Mouse (Mus musculus) splenic B cell, adult 2 months (primary cell): ENCODE data around the gene Pnmal1.
A peak's percentile ranks its signal among the peaks of the same experiment; 100 is the strongest.

Experiments
- DNase-seq: peaks from one replicate; pipeline ENCODE4 v3.0.0-alpha.2; 2011; ENCODE audit warnings: low read depth, low spot score
- H3K27me3 ChIP-seq: 2 replicates; pipeline ENCODE4 v1.6.1; 2012; ENCODE audit warnings: mild to moderate bottlenecking, low read length, moderate library complexity, mixed read lengths; ENCODE audit not compliant: control insufficient read depth, poor library complexity, insufficient read depth, severe bottlenecking
- H3K36me3 ChIP-seq: 2 replicates; pipeline ENCODE4 v1.6.1; 2012; ENCODE audit warnings: mild to moderate bottlenecking, low read length, moderate library complexity, mixed read lengths; ENCODE audit not compliant: control insufficient read depth, poor library complexity, insufficient read depth, severe bottlenecking

Gene Pnmal1

DNA sequence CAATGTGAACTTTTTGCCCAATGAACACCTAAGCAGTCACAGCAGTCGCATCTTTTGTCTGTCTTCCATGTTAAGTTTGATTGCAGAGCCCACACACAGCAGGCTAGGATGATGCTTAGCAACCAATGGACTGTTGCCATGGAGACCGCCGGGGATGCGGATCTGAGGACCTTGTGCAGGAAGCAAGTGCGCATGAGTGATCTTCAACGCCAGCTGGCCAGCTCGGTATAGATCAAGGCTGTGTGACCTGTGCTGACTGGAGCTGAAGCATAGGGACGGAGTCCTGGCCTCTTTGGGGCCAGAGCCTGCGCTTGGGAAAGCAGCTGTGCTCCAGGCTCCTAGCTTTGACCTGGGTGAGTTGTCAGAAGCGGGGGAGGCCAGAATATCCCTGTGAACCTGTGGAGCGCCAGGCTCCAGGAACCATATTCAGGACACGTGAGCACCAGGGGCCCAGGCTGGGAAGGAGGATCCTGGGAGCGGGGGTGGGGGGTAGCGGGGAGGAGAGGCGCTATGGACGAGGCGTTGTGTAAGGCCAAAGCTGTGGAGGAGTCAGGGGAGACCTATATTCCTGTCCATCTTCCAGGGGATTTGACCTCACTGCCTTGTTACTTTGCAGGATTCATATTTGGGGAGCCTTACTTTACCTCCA lies at the start of gene Pnmal1:
TSS of gene Pnmal1 (plus strand) at position 141 of the 649 bp plus-strand sequence.
- no peak for DNase-seq
- Histone ChIP-seq H3K27me3 (no peaks in the 10 kb centered on the region), H3K36me3 (no peaks in the 10 kb centered on the region)

DNA sequence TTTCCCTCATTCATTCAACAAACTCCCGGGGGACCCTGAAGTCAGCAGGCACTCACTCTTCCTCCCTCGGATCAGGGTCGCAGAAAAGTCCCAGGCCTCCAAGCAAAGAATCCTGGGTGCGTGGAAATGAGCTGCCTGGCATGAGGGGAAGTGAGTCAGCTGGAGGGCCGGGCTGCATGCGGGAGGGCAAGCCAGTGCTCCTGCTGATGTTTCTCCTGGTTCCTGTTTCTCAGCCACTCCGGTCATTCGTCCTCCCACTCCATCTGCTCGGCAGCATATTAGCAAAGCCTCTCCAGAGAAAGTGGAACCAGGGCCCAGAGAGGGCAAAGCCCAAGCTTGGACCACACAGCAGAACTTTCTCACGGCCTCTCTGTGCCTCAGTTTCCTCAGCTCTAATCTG lies 49.6 kb upstream of the Pnmal1 start:
- DNase-seq = no peak
- no peaks in the 10 kb centered on the region for H3K27me3 ChIP-seq
- H3K36me3 ChIP-seq = no peaks in the 10 kb centered on the region

DNA sequence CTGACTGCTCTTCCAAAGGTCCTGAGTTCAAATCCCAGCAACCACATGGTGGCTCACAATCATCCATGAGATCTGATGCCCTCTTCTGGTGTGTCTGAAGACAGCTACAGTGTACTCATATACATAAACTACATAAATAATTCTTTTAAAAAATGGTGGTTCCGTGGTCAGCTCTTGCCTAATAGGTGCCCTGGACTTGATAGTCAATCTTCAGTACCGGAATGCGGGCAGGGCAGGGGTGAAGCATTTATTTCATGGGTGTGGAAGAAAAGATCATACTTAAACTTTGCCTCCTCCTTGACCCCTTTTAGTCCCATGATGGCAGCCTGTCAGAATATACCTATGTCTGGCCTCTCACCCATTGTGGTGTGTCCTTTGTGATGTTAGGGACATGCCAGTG lies 47.6 kb upstream of the Pnmal1 start:
- Histone ChIP-seq H3K27me3 (no peaks in the 10 kb centered on the region), H3K36me3 (peaks cover 10% of the 10 kb centered on the region)
- no peak for DNase-seq

DNA sequence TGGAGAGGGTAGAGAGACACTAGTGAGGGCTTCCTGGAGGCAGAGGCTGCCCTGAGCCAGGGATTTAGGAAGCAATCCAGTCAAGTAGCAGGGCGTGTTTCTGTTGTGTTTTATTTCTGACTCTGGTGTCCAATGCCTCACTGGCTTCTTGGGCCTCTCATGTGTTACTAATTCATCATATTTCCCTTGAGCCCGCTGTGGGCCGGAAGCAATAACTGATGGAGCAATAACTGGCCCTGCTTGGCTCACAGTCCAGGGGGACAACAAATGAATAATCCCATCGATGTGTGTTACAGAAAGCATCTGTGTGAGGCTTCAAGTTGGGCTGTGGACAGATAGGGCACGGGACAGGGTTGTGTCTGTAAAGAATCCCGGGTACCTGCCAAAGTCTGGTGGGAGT lies 47.1 kb upstream of the Pnmal1 start:
- Histone ChIP-seq H3K36me3 (peaks cover 12% of the 10 kb centered on the region), H3K27me3 (no peaks in the 10 kb centered on the region)
- no peak for DNase-seq

DNA sequence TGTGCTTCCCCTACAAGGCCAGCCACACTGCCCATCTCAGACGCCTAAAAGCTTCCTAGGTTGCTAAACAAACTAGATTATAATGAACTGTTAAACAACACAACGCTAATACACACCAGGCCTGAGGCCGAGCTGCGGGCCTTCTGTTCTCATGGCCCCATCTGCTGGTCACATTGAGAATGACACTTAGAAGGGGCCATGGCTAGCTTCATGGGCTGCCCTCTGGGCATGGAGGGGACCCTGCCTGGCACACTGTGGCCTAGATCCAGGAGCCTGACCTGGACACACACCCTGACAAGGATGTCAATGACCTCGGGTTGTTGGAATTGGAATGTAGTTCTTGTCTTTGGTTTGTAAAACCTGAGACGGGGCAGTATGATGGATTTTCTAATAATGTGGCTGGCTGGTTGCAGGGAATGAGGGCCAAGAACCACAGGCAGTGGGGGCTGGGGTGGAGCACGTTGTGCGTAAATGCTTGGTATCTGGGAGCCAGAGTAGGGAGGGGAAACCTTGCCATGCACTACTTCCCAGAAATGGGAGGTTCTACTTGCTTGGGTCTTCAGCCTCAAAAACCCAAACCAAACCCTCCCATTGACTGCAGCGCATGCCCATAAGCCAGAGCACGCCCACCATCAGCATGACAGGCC lies 45.5 kb upstream of the Pnmal1 start:
- DNase-seq = peak; percentile 85
- H3K27me3 ChIP-seq = no peaks in the 10 kb centered on the region
- H3K36me3 ChIP-seq = peaks cover 12% of the 10 kb centered on the region

DNA sequence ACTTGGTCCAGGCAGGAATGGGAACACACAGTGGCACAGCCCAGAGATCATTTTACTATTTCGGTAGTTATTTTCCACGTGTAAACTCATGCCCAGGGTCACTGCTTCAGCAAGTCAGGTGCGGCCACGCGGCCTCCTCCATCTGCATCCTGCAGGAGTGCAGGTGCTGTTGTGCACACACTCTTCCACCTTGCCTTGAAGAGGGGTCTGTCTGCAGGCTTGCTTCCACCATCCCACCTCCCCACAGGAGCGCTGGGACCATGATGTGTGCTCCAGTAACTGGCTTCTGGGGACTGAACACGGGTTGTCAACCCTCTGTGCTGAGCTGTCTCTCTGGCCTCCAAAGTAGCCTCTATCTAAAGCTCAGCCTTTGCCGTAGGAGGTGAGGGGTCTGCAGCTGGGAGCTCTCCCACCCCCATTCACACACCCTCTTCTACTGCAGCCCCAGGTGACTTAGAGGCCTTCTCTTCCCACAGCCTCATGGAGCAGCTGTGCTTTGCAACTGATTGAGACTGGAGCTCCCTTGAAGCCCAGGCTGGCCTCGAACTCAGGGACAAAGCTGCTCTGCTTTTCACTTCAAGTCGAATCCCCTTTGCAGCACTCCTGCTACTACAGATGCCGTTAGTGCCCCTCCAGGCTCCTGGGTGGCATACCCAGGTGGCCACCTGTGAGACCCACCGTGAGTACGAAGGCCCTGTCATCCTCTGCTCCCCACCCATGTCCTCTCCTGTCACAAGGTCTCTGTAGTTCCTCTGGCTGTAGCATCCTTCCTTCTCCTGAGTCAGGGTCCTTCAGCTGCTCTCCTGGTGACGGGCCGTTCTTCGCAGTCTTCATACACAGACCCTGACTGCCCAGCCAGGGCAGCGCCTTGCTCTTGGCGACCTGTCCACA lies 44.8 kb upstream of the Pnmal1 start:
- DNase-seq = no peak
- Histone ChIP-seq H3K27me3 (no peaks in the 10 kb centered on the region), H3K36me3 (peaks cover 12% of the 10 kb centered on the region)

DNA sequence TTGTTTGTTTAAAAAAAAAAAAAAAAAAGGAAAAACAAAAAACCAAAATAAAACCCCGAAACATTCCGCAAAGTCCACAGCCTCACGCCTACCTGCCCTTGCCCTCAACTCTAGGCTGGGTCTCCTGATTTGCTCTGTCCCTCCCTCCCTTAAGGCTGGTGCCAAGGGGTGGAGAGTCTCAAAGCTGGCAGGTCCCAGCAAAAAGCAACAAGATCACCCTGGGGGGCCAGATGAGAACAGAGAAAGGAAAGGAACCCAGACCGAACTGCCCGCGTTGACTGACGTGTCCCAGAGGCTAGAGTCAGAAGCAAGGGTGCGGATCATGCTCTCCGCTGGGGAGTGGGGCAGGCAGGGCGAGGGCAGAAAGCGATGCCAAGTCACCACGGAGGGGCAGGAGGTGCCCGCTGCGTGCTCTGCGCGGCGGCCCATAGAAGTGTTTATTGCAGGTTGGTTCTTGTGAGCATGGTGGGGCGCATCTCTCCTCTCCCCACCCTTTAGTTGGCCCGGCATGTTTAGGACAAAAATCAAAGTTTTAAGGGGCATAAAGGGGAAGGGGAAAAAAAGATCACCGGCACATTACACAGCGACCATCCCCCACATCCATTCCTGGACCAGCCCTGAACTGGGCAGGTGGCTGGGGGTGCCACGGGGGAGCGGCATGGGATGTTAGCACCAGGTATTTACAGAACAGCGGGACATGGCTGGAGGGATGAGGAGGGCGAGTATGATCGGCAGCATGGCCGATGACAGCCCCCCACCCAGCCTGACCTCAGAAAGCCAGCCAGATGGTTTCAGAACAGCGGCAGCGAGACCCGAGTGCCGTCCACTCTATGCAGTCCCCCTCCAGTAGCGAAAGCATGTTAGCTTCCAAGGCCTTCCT lies 43.8 kb upstream of the Pnmal1 start:
- DNase-seq = no peak
- H3K36me3 ChIP-seq = peaks cover 12% of the 10 kb centered on the region
- no peaks in the 10 kb centered on the region for H3K27me3 ChIP-seq

DNA sequence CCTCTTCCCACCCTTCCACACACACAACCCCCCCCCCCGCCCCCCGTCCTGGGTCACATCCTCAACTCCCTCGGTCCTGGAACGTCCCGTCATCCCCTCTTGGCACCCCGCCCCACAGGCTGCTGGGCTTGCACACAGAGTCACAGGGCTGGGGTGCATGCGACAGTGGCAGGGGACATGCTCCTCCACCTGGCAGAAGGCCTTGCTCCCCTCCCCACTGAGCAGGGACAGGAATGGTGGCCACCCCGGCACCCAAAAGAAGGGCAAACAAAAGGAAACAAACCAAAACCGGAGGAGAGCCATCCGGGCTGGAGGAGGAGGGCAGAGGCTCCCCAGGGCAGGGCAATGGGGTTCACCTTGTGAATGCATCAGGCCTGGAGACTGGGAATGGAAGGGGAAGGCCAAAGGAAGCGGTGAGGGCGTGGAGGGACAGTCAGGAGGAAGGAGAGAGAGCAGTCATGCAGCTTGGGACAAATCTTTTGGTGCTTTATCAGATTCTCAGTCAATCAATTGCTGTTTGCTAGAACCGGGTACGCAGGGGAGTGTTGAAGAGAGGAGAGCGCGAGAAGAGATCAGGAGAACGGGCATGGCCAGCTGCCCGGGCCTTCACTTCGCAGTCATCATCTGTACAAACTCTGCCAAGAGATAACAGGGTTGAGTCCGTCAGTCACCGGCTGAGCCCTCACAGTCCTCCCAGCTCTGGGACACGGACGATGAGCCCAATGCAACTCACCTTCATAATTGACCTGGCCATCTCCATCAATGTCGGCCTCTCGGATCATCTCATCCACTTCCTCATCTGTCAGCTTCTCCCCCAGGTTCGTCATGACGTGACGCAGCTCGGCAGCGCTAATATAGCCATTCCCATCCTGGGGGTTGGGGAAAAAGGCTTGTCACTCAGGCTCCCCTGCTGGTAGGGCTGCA lies 42.9 kb upstream of the Pnmal1 start:
- Histone ChIP-seq H3K27me3 (no peaks in the 10 kb centered on the region), H3K36me3 (peaks cover 12% of the 10 kb centered on the region)
- no peak for DNase-seq

DNA sequence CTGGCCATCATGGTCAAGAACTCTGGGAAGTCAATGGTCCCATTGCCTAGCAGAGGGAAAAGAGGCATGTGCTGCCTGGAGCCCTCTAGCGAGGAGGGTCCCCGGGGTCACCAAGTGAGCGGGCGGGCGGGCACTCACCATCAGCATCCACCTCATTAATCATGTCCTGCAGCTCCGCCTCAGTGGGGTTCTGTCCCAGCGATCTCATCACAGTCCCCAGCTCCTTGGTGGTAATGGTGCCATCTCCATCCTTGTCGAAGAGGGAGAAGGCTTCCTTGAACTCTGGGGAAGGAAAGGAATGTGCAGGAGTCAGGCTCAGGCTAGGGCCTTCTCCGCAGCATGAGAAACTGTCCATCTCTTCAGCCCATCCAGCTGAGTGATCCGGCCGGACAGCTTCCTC lies 42.0 kb upstream of the Pnmal1 start:
- no peak for DNase-seq
- Histone ChIP-seq H3K27me3 (no peaks in the 10 kb centered on the region), H3K36me3 (peaks cover 12% of the 10 kb centered on the region)

DNA sequence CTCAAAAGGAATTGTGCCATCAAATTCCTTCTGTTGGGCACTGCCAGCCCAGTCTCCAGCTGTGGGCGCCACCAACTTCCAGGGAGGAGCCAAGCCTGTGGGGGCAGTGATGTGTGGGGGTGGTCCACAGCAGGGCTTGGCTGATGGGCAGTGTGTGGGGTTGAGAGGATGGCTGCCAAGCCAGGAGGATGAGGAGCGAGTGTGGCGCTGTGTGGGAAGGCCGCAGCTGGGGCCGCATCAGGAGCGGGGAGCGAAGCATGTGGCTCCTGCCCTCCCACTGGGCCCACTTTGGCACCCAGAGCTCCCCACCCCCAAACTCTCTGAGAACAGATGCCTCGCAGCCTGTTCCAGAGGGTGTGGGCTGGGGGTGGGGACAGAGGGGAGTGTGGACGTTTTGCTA lies 41.5 kb upstream of the Pnmal1 start:
- H3K27me3 ChIP-seq = no peaks in the 10 kb centered on the region
- no peak for DNase-seq
- peaks cover 12% of the 10 kb centered on the region for H3K36me3 ChIP-seq

DNA sequence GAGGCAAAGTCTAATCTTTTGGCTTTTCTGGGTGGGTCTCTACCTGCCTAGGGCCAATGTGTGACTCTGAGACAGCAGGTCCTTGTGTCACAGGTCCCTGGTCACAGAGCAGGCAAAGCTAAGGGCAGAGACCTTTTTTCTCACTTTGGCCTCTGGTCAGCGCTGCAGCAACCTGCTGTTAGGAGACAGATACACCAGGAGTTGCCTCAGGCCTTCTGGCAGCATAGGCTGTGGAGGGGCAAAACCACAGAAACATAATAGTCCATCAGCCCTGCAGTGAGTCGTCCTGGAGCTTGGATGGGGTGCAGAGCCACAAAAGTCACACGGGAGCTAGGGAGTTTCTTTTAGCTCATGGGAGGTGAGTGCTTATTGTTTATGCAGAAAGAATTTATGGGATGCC lies 40.8 kb upstream of the Pnmal1 start:
- no peak for DNase-seq
- no peaks in the 10 kb centered on the region for H3K27me3 ChIP-seq
- peaks cover 12% of the 10 kb centered on the region for H3K36me3 ChIP-seq

DNA sequence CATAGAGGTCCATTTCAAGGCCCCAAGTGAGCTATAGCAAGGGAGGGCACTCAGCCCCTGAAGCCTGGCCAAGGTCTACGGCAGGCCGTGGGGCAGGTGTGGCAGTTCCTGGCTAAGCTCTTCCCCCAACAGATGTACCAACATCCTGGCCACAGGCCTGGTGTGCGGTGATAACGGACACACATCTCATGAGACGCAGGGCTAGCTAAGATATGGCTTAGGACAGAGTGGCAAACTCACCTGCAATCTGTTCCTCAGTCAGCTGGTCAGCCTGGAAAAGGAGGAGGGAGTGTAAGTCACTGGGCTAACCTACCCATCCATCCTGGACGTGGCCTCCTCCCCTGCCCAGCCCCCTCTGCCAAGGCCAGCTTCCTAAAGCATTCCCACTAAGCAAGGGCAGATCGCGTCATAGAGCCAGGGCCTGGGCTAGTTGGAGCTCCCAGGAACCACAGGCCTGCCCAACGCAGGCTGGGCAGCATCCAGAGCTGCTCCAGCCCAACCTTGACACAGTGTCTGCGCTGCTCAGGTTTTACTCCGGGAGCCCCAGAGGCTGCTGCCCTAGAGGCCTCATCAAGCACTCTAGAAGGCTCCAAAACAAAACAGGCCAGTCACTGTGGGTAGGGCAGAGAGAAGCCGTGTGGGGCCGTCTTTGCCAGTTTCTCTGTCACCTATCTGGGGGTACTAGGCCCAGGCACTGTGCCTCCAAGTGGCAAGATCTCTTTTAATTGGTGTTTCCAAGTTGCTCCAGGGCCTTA lies 39.9 kb upstream of the Pnmal1 start:
- DNase-seq = no peak
- Histone ChIP-seq H3K36me3 (peaks cover 12% of the 10 kb centered on the region), H3K27me3 (no peaks in the 10 kb centered on the region)

DNA sequence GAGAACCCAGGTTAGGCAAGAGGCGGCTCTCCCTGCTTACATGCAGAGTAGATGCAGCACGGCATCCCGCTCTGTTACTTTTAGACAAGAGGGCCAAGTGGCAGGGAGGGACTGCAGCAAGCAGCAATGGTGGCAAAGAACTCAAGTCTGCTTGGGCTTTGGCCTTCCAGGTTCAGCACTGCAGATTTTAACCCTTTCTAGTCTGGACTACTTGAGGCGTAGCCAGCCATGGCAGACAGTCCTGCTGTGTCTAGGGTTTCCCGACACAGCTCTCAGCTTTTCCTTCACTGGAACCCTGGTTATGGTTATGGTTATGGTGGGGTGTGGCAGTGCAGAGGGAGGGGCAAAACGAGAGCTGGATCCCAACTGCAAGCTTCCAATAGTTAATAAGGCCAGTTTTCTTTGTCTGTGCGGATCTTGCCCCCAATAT lies 39.3 kb upstream of the Pnmal1 start:
- no peaks in the 10 kb centered on the region for H3K27me3 ChIP-seq
- H3K36me3 ChIP-seq = peaks cover 11% of the 10 kb centered on the region
- no peak for DNase-seq
